11 mouse cellular contexts compared by ENCODE assay signal in genomic region chrX:97142237-97142636, GRCm38 (mm10).
DNase-seq lines count a peak whose midpoint lies in the region; ATAC-seq lines count a peak whose summit lies in the region.
"Had no signal": no experiment of that assay in that cellular context is flagged by ENCODE, and none has a peak within 500 bp of the region (broad histone marks: within the 10 kb centered on the region; RNA-seq: fewer than 3 reads in every experiment).

No protein-coding gene starts in this region.

- no peak for ATAC-seq in forebrain, embryonic 12.5 days (ENCODE audit: low FRiP score)

- H3K36me3 ChIP-seq in forebrain, embryonic 12.5 days (replicated peaks) = no peaks in the 10 kb centered on the region
- no peaks in the 10 kb centered on the region for H3K36me3 ChIP-seq in midbrain, embryonic 10.5 days

- H3K4me2 ChIP-seq in forebrain, embryonic 12.5 days = peak overlapping the region; percentile 36

- DNase-seq in embryo, embryonic 10.5 days (ENCODE audit: low spot score) = peak; percentile 0
- no peak for DNase-seq in embryo, embryonic 10 days (ENCODE audit: low spot score)
- DNase-seq in CD4-positive helper T cell, adult 2 months (ENCODE audit: low read depth, low spot score) = peak; percentile 5
- no peak for DNase-seq in midbrain, embryonic 10.5 days (ENCODE audit: low spot score)
- DNase-seq in layer of hippocampus, adult 11-12 months (ENCODE audit: low spot score) = no peak
- DNase-seq in layer of hippocampus, adult 8-10 months (ENCODE audit: low spot score in 2 of 2) = no peak
- DNase-seq in adrenal gland, postnatal 36 days = no peak
- DNase-seq: adrenal gland, postnatal 14 days; thymus, postnatal 14 days had no signal

- peak overlapping the region; percentile 27 for H3K4me3 ChIP-seq in forebrain, embryonic 12.5 days (replicated peaks)
- peak overlapping the region; percentile 38 for H3K4me3 ChIP-seq in midbrain, embryonic 10.5 days
- H3K4me3 ChIP-seq: erythroblast, embryonic 14.5 days had no signal

- no peaks in the 10 kb centered on the region for H3K27me3 ChIP-seq in forebrain, embryonic 12.5 days
- H3K27me3 ChIP-seq in midbrain, embryonic 10.5 days (ENCODE audit: low read depth, poor library complexity, severe bottlenecking) = no peaks in the 10 kb centered on the region

- no peaks in the 10 kb centered on the region for H3K9me3 ChIP-seq in forebrain, embryonic 12.5 days
- H3K9me3 ChIP-seq in midbrain, embryonic 10.5 days (replicated peaks) = no peaks in the 10 kb centered on the region

- H3K4me1 ChIP-seq in forebrain, embryonic 12.5 days = no peaks in the 10 kb centered on the region
- H3K4me1 ChIP-seq in midbrain, embryonic 10.5 days = no peaks in the 10 kb centered on the region

- H3K9ac ChIP-seq in forebrain, embryonic 12.5 days = no peak overlapping the region

- no peak overlapping the region for H3K27ac ChIP-seq in forebrain, embryonic 12.5 days
- H3K27ac ChIP-seq in midbrain, embryonic 10.5 days (replicated peaks) = no peak overlapping the region

Comparison
In these comparisons a context has a peak if more than half of its experiments do, and no peak if none do; other contexts are left out.
1. DNase-seq: peak in embryo, embryonic 10.5 days (single experiment) and CD4-positive helper T cell, adult 2 months (single experiment); none in embryo, embryonic 10 days (single experiment), midbrain, embryonic 10.5 days (single experiment), layer of hippocampus, adult 11-12 months (single experiment), layer of hippocampus, adult 8-10 months (0 of 2) and adrenal gland, postnatal 36 days (0 of 2).